Mouse (Mus musculus): ENCODE measurements around the gene Scamp5.

DNA sequence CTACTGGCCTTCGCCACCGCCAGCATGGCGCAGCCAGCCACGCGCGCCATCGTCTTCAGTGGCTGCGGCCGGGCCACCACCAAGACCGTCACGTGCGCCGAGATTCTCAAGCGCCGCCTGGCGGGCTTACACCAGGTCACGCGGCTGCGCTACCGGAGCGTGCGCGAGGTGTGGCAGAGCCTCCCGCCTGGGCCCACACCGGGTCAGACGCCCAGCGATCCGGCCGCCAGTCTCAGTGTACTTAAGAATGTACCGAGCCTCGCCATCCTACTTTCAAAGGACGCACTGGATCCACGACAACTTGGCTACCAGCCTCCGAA is 36.5 kb upstream of the Scamp5 start:
- TF ChIP-seq POLR2A (IDR thresholded peaks at IDR 0.05; ENCODE audit: borderline replicate concordance, low read depth, low read length) (no peak), CTCF (IDR thresholded peaks at IDR 0.05; ENCODE audit: low read depth, low read length) (no peak)

Measured in bone marrow macrophage, adult 2 months (primary cell).